Mouse (Mus musculus) limb, embryonic 12.5 days (tissue): ENCODE results near the gene Cc2d2a. TPM values are rescaled to one million over a fixed set of nuclear protein-coding genes. Genes with fewer than 3 reads are reported as not detected.

Experiments used
- ATAC-seq: fragments of 200-750 bp; cut with Nextera tagmentation; 2 replicates; pipeline ENCODE4 v1.8.0; 2017; ENCODE audit warnings: low read depth, moderate TSS enrichment; ENCODE audit not compliant: insufficient number of reproducible peaks, insufficient read depth, low FRiP score, low TSS enrichment
- H3K27ac ChIP-seq: fragments of 300-500 bp; sonication (generic); 2 replicates; pipeline ENCODE4 v1.5.1; 2016; ENCODE audit warnings: mild to moderate bottlenecking, moderate library complexity
- H3K27me3 ChIP-seq: fragments of 300-500 bp; sonication (generic); 2 replicates; pipeline ENCODE4 v1.6.1; 2016; ENCODE audit warnings: mild to moderate bottlenecking, moderate library complexity
- H3K36me3 ChIP-seq: fragments of 300-500 bp; sonication (generic); 2 replicates; pipeline ENCODE4 v1.6.1; 2016; ENCODE audit warnings: mild to moderate bottlenecking, moderate library complexity
- H3K4me1 ChIP-seq: fragments of 300-500 bp; sonication (generic); replicated peaks from 2 replicates; pipeline ENCODE4 v1.6.1; 2016
- H3K4me2 ChIP-seq: fragments of 300-500 bp; sonication (generic); 2 replicates; pipeline ENCODE4 v1.6.1; 2016; ENCODE audit warnings: mild to moderate bottlenecking, moderate library complexity
- H3K4me3 ChIP-seq: fragments of 300-500 bp; sonication (generic); replicated peaks from 2 replicates; pipeline ENCODE4 v1.5.1; 2016; ENCODE audit warnings: mild to moderate bottlenecking
- H3K9ac ChIP-seq: fragments of 300-500 bp; sonication (generic); replicated peaks from 2 replicates; pipeline ENCODE4 v1.6.1; 2016; ENCODE audit warnings: mild to moderate bottlenecking, moderate library complexity
- H3K9me3 ChIP-seq: fragments of 300-500 bp; sonication (generic); 2 replicates; pipeline ENCODE4 v1.6.1; 2016; ENCODE audit warnings: mild to moderate bottlenecking, moderate library complexity
- WGBS: fragments of 180-500 bp; shearing (Covaris S2); methylation state at CpG from one replicate; pipeline ENCODE4 v1.1.7; 2016; 5-methylcytosine and 5-hydroxymethylcytosine counted together
- polyA plus RNA-seq: library from polyadenylated mRNA; unstranded; fragments of >200 nt; fragmentation: Nextera tagmentation; extraction: Ambion mirVana; gene quantifications from 2 replicates; pipeline ENCODE4 v1.2.1, GENCODE M21; 2016

Cc2d2a gene
- polyA plus RNA-seq, 1 experiment from 2014 or later = 12.3 TPM

DNA sequence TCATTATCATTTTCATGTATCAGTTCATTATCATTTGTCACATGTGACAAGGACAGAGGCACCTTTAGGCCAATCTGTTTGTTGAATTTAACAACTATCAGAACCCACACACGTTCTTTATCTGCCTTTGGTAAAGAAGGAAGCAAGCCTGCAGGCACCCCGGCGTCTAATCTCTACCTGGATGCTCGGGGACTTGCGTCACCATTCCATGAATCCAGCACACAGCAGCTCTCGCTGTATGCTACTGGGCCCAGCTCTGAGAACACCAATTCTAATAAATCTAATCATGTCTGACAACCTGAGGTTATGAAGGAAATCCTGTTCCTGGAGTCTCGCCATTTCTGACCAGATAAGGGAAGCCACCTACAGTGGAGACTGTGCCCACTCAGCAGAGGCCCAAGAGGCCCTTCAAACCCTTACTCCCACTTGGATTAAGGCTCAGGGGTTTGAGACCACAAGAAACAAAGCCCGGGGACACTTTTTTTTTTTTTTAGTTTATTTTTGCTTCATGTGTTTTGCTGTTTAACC is 7.0 kb downstream of the Cc2d2a start:
- H3K4me1 ChIP-seq = peaks cover 23% of the 10 kb centered on the region
- no peaks in the 10 kb centered on the region for H3K9me3 ChIP-seq
- H3K4me2 ChIP-seq = no peak overlapping the region
- no peaks in the 10 kb centered on the region for H3K27me3 ChIP-seq
- no peak overlapping the region for H3K4me3 ChIP-seq
- WGBS = 72% methylated on average over 8 of the region's 8 CpGs
- ATAC-seq = no peak
- peaks cover 5% of the 10 kb centered on the region for H3K36me3 ChIP-seq
- no peak overlapping the region for H3K9ac ChIP-seq
- H3K27ac ChIP-seq = no peak overlapping the region

DNA sequence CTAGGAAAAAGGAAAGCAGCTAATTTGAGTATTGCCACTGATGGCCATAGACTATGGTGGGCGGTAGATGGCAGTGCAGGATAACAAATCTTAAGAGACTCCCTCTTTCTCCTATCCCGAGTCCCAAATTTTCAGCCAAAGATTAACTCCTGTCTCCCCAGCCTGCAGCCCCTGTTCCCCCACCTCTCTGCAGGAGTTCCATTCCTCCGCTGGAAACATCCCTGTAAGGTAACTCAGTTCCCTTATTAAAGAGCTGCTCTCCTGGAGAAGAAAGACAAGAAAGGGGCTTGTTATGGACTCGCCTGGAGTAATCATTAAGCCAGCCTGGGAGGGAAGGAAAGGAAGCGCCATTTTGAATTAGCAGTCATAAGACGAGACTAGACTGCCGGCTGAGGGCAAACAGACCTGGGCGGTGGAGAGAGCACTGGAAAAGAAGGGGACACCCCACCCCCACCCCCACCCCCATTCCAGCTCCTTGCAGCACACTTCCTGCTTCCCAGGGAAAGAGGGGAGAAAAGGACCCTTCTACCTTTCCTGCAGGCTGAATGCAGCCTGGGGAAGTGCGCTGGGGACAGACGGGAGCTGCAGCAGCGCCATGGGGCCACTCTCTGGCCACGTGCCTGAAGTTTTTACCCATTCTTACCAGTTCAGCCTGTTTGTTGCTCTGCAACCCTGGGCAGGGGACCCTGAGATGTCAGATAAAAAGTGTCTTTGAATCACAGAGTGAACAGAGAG is 10.2 kb downstream of the Cc2d2a start:
- Histone ChIP-seq H3K4me3 (peak overlapping the region; percentile 47), H3K9me3 (no peaks in the 10 kb centered on the region), H3K9ac (peak overlapping the region; percentile 66), H3K4me2 (peak overlapping the region; percentile 68), H3K36me3 (peaks cover 22% of the 10 kb centered on the region), H3K4me1 (peaks cover 8% of the 10 kb centered on the region), H3K27me3 (no peaks in the 10 kb centered on the region), H3K27ac (peak overlapping the region; percentile 96)
- under 1% methylated on average over 12 of the region's 12 CpGs for WGBS
- peak; percentile 88 for ATAC-seq

DNA sequence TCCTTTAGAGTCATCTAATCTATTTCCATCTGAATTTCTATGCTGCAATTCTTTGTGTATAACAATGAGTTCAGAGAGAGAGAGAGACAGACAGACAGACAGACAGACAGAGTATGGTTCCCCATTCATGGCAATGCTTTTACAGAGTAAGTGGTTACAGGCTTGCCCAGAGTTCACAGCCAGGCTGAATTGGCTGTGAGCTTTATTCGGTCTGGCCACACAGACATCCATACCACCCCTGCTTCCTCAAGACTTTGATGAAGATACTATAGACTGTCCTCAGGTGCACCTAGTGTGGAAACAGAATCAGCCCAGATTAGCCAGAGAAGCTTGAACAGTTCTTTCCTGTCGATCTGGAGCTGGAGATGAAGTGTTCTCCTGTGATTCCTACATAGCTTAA is 10.9 kb downstream of the Cc2d2a start:
- H3K4me3 ChIP-seq = peak overlapping the region; percentile 47
- peak overlapping the region; percentile 66 for H3K9ac ChIP-seq
- H3K27me3 ChIP-seq = no peaks in the 10 kb centered on the region
- peaks cover 8% of the 10 kb centered on the region for H3K4me1 ChIP-seq
- 82% methylated on average over 2 of the region's 2 CpGs for WGBS
- ATAC-seq = no peak
- peaks cover 28% of the 10 kb centered on the region for H3K36me3 ChIP-seq
- peak overlapping the region; percentile 68 for H3K4me2 ChIP-seq
- peak overlapping the region; percentile 96 for H3K27ac ChIP-seq
- no peaks in the 10 kb centered on the region for H3K9me3 ChIP-seq

DNA sequence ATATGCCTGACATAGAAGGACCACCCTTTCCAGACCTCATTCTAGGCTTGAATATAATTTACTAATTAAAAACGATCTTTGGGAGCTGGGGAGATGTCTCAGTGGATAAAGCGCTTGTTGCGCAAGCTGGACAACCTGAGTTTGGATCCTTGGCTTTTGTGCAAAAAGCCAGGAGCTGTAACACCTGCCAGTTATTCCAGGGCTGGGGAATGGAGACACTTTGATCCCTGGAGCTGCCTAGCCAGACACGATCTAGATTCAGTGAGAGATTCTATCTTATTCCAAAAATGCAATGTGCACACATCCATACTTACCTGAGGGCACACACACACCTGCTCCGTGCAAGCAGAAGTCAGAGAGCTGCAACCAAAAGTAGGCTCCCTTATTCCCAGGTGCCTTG is 23.3 kb downstream of the Cc2d2a start:
- ATAC-seq = no peak

DNA sequence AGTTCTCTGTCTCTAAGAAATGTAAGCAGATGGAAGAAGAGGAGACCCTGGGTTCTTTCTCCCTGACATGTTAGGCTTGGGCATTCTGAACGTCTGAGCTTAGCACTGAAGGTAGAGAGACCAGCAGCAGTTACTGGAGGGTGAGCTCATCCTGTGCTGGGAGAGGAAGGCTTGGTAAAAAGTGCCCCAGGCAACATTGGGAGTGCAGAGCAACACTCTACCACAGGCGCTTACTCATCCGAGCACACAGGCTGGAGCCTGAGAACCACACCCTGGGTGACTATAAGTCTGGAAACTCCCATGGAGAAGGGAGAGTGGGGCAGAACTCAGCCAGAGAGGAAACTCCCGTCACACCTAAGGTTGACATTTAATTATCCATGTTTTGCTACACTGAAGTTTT is 30.3 kb downstream of the Cc2d2a start:
- 79% methylated on average over 4 of the region's 4 CpGs for WGBS
- peaks cover 87% of the 10 kb centered on the region for H3K36me3 ChIP-seq
- no peak overlapping the region for H3K27ac ChIP-seq
- no peak overlapping the region for H3K4me3 ChIP-seq
- no peak overlapping the region for H3K9ac ChIP-seq
- H3K4me1 ChIP-seq = no peaks in the 10 kb centered on the region
- no peak overlapping the region for H3K4me2 ChIP-seq
- ATAC-seq = no peak
- no peaks in the 10 kb centered on the region for H3K9me3 ChIP-seq
- H3K27me3 ChIP-seq = no peaks in the 10 kb centered on the region

More for the DNA sequence above, 23.3 kb downstream of the Cc2d2a start:
- Histone ChIP-seq H3K36me3 (peaks cover 95% of the 10 kb centered on the region), H3K4me3 (no peak overlapping the region), H3K4me1 (no peaks in the 10 kb centered on the region), H3K9ac (no peak overlapping the region), H3K27ac (no peak overlapping the region), H3K4me2 (no peak overlapping the region), H3K9me3 (no peaks in the 10 kb centered on the region), H3K27me3 (no peaks in the 10 kb centered on the region)
- WGBS = 90% methylated on average over 5 of the region's 5 CpGs

DNA sequence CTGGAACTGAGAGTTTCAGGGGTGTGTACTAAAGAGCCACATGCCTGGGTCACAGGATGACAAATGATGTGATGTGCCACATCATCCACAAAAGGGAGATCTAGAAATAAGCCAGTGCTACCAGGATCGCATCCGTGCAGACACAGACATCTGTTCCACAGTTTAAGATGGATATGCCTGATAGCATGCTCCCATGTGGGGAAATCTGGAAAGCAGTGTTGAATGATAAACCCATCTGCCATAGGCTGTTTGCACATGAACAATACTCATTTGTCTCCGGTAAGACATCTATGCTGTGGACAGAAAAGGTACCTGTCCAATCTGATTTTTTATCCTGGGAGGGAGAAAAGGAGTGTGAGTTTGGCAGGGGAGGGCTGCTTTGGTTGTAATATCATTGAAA is 35.0 kb downstream of the Cc2d2a start:
- H3K4me3 ChIP-seq = no peak overlapping the region
- H3K27ac ChIP-seq = no peak overlapping the region
- H3K36me3 ChIP-seq = peaks cover 86% of the 10 kb centered on the region
- no peak overlapping the region for H3K9ac ChIP-seq
- no peaks in the 10 kb centered on the region for H3K27me3 ChIP-seq
- H3K4me2 ChIP-seq = no peak overlapping the region
- no peaks in the 10 kb centered on the region for H3K9me3 ChIP-seq
- 94% methylated on average over 3 of the region's 3 CpGs for WGBS
- ATAC-seq = no peak
- no peaks in the 10 kb centered on the region for H3K4me1 ChIP-seq

DNA sequence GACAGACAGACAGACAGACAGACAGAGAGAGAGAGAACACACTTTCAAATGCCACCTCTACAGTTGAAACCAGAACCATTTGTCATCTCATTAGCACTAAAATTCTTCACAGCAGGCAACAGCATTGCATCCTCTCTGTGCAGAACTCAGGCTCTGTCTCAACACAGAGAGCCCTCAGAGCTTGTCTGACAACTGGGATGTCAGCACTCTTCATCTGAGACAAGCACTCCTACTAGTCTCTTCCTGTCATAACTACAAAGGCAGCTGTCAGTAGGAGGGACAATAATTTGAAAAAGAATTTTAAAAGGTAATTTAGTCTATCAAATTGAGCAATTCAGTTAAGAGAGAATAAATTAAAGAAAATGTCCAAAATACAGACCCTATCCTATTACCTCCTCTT is 37.1 kb downstream of the Cc2d2a start:
- ATAC-seq = no peak
- Histone ChIP-seq H3K27ac (no peak overlapping the region), H3K9ac (no peak overlapping the region), H3K36me3 (peaks cover 93% of the 10 kb centered on the region), H3K4me1 (no peaks in the 10 kb centered on the region), H3K4me3 (no peak overlapping the region), H3K27me3 (no peaks in the 10 kb centered on the region), H3K4me2 (no peak overlapping the region), H3K9me3 (no peaks in the 10 kb centered on the region)

DNA sequence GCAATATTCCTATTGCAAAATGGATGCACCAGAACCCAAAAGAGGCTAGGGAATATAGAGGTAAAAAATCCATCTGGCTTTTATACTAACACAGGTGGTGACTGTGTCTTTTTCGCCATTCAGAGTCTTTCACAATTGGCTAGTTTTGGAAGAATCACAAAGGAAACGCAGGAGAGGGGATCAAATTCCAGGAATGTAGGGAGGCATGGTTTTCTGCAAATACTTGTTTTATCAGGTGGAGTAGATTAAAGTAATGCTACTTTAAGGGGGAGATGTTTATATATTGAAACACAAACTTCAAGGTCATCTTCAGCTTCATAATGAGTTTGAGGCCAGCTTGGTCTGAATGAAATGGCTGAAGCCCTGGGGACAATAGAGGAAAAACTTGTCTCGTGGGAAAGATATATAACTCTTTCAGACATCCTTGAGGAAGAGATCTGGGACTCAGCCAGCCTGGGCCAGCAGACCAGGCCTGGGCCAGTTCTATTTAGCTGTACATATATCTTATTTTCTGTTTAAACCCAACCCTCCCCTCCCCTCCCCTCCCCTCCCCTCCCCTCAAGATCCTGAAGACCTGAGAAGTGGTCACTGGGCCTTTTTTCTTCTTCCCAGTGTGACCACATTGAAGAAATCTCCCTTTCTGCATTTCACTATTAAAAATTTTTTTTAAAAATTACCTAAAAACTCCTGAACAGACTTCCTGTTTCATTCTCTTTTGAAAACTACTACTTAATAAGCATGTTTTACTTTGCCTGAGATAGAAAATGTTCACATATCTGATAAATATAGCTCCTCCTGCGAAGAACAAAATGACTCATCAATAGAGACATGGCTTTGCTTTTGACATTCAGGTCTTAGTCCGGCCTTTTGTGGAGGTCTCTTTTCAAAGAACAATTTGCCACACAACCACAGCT is 59.6 kb downstream of the Cc2d2a start:
- no peak overlapping the region for H3K4me2 ChIP-seq
- H3K36me3 ChIP-seq = peaks cover 73% of the 10 kb centered on the region
- H3K4me1 ChIP-seq = no peaks in the 10 kb centered on the region
- WGBS = 77% methylated on average over 5 of the region's 5 CpGs
- no peak overlapping the region for H3K27ac ChIP-seq
- no peak for ATAC-seq
- H3K9me3 ChIP-seq = no peaks in the 10 kb centered on the region
- H3K27me3 ChIP-seq = no peaks in the 10 kb centered on the region
- no peak overlapping the region for H3K9ac ChIP-seq
- H3K4me3 ChIP-seq = no peak overlapping the region

DNA sequence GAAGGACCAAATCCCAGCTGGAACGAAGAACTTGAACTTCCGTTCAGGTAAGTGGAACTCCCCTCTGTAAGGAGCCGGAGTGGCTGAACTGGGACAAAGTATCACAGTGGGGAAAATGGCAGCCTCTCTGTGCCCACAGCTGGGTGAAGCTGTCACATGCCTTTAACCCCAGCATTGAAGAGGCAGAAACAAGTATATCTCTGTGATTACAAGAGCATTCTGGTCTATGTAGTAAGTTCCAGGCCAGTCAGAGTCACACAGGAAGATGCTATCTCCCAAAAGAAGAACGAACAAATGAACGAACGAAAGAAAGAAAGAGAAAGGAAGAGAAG is 60.3 kb downstream of the Cc2d2a start:
- Histone ChIP-seq H3K4me3 (no peak overlapping the region), H3K9me3 (no peaks in the 10 kb centered on the region), H3K4me2 (no peak overlapping the region), H3K36me3 (peaks cover 79% of the 10 kb centered on the region), H3K9ac (no peak overlapping the region), H3K27me3 (no peaks in the 10 kb centered on the region), H3K4me1 (no peaks in the 10 kb centered on the region), H3K27ac (no peak overlapping the region)
- 94% methylated on average over 6 of the region's 6 CpGs for WGBS
- ATAC-seq = no peak

DNA sequence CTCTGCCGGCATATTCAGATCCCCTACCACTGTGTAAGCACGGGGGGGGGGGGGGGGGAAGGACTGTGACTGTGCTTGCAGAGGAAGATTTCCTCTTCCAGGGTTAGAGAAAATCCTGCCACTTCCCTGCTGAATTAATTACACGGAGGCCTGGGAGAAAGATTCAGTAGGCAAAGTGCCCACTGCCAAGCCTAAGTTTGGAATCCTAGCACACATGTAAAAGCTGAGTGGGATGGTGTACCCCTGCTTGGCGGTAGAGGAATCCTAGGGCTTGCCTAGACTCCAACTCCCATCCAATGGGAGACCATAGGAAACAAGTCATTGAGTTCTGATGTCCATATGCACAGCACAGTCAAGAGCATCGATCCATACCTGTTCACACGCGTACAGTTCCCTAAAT is 61.7 kb downstream of the Cc2d2a start:
- no peak overlapping the region for H3K9ac ChIP-seq
- peaks cover 76% of the 10 kb centered on the region for H3K36me3 ChIP-seq
- H3K4me2 ChIP-seq = no peak overlapping the region
- WGBS = 90% methylated on average over 7 of the region's 7 CpGs
- H3K9me3 ChIP-seq = no peaks in the 10 kb centered on the region
- no peak for ATAC-seq
- H3K27ac ChIP-seq = no peak overlapping the region
- H3K4me1 ChIP-seq = no peaks in the 10 kb centered on the region
- no peak overlapping the region for H3K4me3 ChIP-seq
- no peaks in the 10 kb centered on the region for H3K27me3 ChIP-seq

DNA sequence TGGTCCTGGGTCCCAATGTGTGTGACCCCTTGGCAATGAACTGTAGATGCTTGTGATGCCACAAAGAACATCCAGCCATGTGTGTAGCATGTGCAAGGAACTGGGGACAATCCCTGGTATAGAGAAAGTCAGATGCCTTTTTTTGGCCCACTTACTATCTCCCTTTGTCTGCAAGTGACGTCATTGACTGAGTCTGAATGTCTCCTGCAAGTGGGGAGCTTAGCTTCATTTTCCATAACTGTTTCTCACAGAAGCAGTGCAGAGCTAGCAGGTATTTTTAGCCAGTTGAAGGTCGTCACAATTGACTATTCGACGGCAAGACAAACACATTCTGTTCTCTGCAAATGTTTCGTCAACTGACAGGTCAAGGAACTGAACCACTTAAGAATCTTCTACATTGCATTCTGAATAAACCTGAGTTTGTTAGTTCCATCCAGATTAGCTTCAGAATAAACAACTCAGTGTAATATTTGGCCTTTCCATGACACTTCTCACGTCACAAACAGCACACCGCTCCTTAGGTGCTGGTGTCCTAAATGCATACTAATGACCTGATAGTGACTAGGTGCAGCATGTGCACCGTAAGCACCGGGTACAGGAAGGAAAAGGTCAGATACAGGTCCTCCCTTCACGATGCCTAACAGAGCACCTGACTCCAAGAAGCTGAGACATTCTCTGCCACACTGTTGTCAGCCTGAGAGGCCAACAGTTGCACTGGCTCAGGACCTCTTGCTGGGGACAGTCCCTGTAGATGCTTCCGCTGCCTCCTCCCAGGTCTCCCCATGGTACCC is 66.4 kb downstream of the Cc2d2a start:
- Histone ChIP-seq H3K4me1 (no peaks in the 10 kb centered on the region), H3K27me3 (no peaks in the 10 kb centered on the region), H3K4me2 (no peak overlapping the region), H3K36me3 (peaks cover 73% of the 10 kb centered on the region), H3K9ac (no peak overlapping the region), H3K27ac (no peak overlapping the region), H3K9me3 (no peaks in the 10 kb centered on the region), H3K4me3 (no peak overlapping the region)
- 86% methylated on average over 11 of the region's 11 CpGs for WGBS
- no peak for ATAC-seq
